Mouse (Mus musculus) gonadal fat pad, adult 2 months (tissue): Measurements from ENCODE around the gene Zfp36l2. TPM values are rescaled to one million over a fixed set of nuclear protein-coding genes. Genes with fewer than 3 reads are reported as not detected.

Source experiments
- DNase-seq: peaks from one replicate; pipeline ENCODE4 v3.0.0-alpha.2; 2012; ENCODE audit warnings: low read depth
- polyA plus RNA-seq: library from polyadenylated mRNA; depleted of rRNA; stranded (reverse); fragments of >200 nt; gene quantifications from 2 replicates; pipeline ENCODE4 v1.2.3, GENCODE M21; 2012

Gene Zfp36l2
- polyA plus RNA-seq, 1 experiment = 42.3 TPM

- no peak for DNase-seq
Observed at GRCm38 (mm10) chr17:84152206-84152975, 35.4 kb downstream of the Zfp36l2 start.

GRCm38 (mm10) chr17:84151306-84151705 lies 36.4 kb downstream of the Zfp36l2 start:
- DNase-seq = no peak

- DNase-seq = no peak
Observed at GRCm38 (mm10) chr17:84150291-84150690, 37.5 kb downstream of the Zfp36l2 start.

GRCm38 (mm10) chr17:84149566-84149965 lies 38.2 kb downstream of the Zfp36l2 start:
- no peak for DNase-seq

- no peak for DNase-seq
Observed at GRCm38 (mm10) chr17:84148499-84149484, 39.0 kb downstream of the Zfp36l2 start.

GRCm38 (mm10) chr17:84147183-84148108 lies 40.3 kb downstream of the Zfp36l2 start:
- no peak for DNase-seq

GRCm38 (mm10) chr17:84146458-84147182 lies 41.1 kb downstream of the Zfp36l2 start:
- no peak for DNase-seq

GRCm38 (mm10) chr17:84145826-84146287 lies 41.9 kb downstream of the Zfp36l2 start:
- DNase-seq = peak; percentile 55

GRCm38 (mm10) chr17:84144762-84145599 lies 42.8 kb downstream of the Zfp36l2 start:
- DNase-seq = no peak

- DNase-seq = peak; percentile 65
Observed at GRCm38 (mm10) chr17:84144130-84144529, 43.6 kb downstream of the Zfp36l2 start.

- DNase-seq = no peak
Observed at GRCm38 (mm10) chr17:84143219-84143844, 44.4 kb downstream of the Zfp36l2 start.

GRCm38 (mm10) chr17:84141691-84142090 lies 46.1 kb downstream of the Zfp36l2 start:
- no peak for DNase-seq

- no peak for DNase-seq
Observed at GRCm38 (mm10) chr17:84140822-84141507, 46.8 kb downstream of the Zfp36l2 start.

GRCm38 (mm10) chr17:84137393-84138171 lies 50.2 kb downstream of the Zfp36l2 start:
- no peak for DNase-seq

GRCm38 (mm10) chr17:84136669-84137392 lies 50.9 kb downstream of the Zfp36l2 start:
- DNase-seq = no peak

GRCm38 (mm10) chr17:84136217-84136616 lies 51.5 kb downstream of the Zfp36l2 start:
- DNase-seq = no peak

- DNase-seq = no peak
Observed at GRCm38 (mm10) chr17:84135243-84135642, 52.5 kb downstream of the Zfp36l2 start.
